Mouse (Mus musculus): ENCODE data around the gene Nanos1.

Gene Nanos1

GRCm38 (mm10) chr19:60788214-60788960 lies 32.6 kb downstream of the Nanos1 start:
- DNase-seq (ENCODE audit: low spot score) = no peak

- no peak for DNase-seq (ENCODE audit: low spot score)
Measured at GRCm38 (mm10) chr19:60789452-60789851, 33.7 kb downstream of the Nanos1 start.

GRCm38 (mm10) chr19:60789919-60790506 lies 34.2 kb downstream of the Nanos1 start:
- DNase-seq (ENCODE audit: low spot score) = peak; percentile 11

- DNase-seq (ENCODE audit: low spot score) = peak; percentile 91
Measured at GRCm38 (mm10) chr19:60790551-60791161, 34.9 kb downstream of the Nanos1 start, which contains the start of gene Eif3a. TSS of gene Eif3a (minus strand) at chr19:60790658.

- no peak for DNase-seq (ENCODE audit: low spot score)
Measured at GRCm38 (mm10) chr19:60791164-60791563, 35.4 kb downstream of the Nanos1 start.

GRCm38 (mm10) chr19:60793170-60793707 lies 37.5 kb downstream of the Nanos1 start:
- no peak for DNase-seq (ENCODE audit: low spot score)

GRCm38 (mm10) chr19:60795244-60795643 lies 39.5 kb downstream of the Nanos1 start:
- DNase-seq (ENCODE audit: low spot score) = no peak

GRCm38 (mm10) chr19:60797415-60797814 lies 41.6 kb downstream of the Nanos1 start:
- no peak for DNase-seq (ENCODE audit: low spot score)

GRCm38 (mm10) chr19:60799867-60800569 lies 44.2 kb downstream of the Nanos1 start:
- DNase-seq (ENCODE audit: low spot score) = no peak

- DNase-seq (ENCODE audit: low spot score) = no peak
Measured at GRCm38 (mm10) chr19:60804903-60805302, 49.1 kb downstream of the Nanos1 start.

Data from ovary, adult 18-20 months (tissue).